ENCODE assay signal across 7 mouse cellular contexts in genomic region chr7:142850681-142851080, GRCm38 (mm10).
A peak's percentile ranks its signal among the peaks of the same experiment; 100 is the strongest.
DNase-seq lines count a peak whose midpoint lies in the region; ATAC-seq lines count a peak whose summit lies in the region.

No protein-coding gene starts in this region.

- no peaks in the 10 kb centered on the region for H3K36me3 ChIP-seq in midbrain, embryonic 10.5 days
- H3K36me3 ChIP-seq in midbrain, embryonic 16.5 days (ENCODE audit: control insufficient read depth, insufficient read depth, low read length) = no peaks in the 10 kb centered on the region

- no peak for ATAC-seq in midbrain, embryonic 16.5 days

- no peaks in the 10 kb centered on the region for H3K4me1 ChIP-seq in midbrain, embryonic 10.5 days
- H3K4me1 ChIP-seq in midbrain, embryonic 16.5 days (ENCODE audit: control insufficient read depth, insufficient read depth, low read length) = no peaks in the 10 kb centered on the region

- H3K4me3 ChIP-seq in midbrain, embryonic 10.5 days = no peak overlapping the region
- H3K4me3 ChIP-seq in midbrain, embryonic 16.5 days (ENCODE audit: low read depth, low read length) = no peak overlapping the region

- H3K9me3 ChIP-seq in midbrain, embryonic 10.5 days (replicated peaks) = no peaks in the 10 kb centered on the region
- H3K9me3 ChIP-seq in midbrain, embryonic 16.5 days (replicated peaks; ENCODE audit: control insufficient read depth, low read length, poor library complexity, severe bottlenecking) = no peaks in the 10 kb centered on the region

- H3K27ac ChIP-seq in midbrain, embryonic 10.5 days (replicated peaks) = no peak overlapping the region
- no peak overlapping the region for H3K27ac ChIP-seq in midbrain, embryonic 16.5 days (ENCODE audit: low read length)

- no peak overlapping the region for H3K4me2 ChIP-seq in midbrain, embryonic 16.5 days (ENCODE audit: low read length)

- DNase-seq in midbrain, embryonic 10.5 days (ENCODE audit: low spot score) = peak; percentile 50
- DNase-seq in Muller cell, postnatal 12 days (ENCODE audit: inconsistent ontology term) = peak; percentile 36
- DNase-seq in c-Kit-positive CD71-positive TER-119-positive erythroid progenitor cells, embryonic 14.5 days (ENCODE audit: low spot score) = peak; percentile 30
- DNase-seq in frontal cortex, postnatal 36 days (ENCODE audit: low spot score in 2 of 2) = peak; percentile 5 to 59
- peak; percentile 5 to 22 for DNase-seq in left cerebral cortex, postnatal 10 days (ENCODE audit: extremely low spot score in 1 of 2, low spot score in 2 of 2)
- DNase-seq in right cerebral cortex, postnatal 10 days (ENCODE audit: low spot score in 2 of 2) = peak; percentile 32 to 45

- intact Hi-C loops in left cerebral cortex, postnatal 10 days (cut with DNase I) = loop anchor here (5.0 kb wide), 1 partner anchor 113 kb away; no protein-coding TSS in a partner anchor

- no peak overlapping the region for H3K9ac ChIP-seq in midbrain, embryonic 16.5 days (ENCODE audit: low read depth, low read length)

- no peaks in the 10 kb centered on the region for H3K27me3 ChIP-seq in midbrain, embryonic 10.5 days (ENCODE audit: low read depth, poor library complexity, severe bottlenecking)
- H3K27me3 ChIP-seq in midbrain, embryonic 16.5 days (ENCODE audit: control insufficient read depth, insufficient read depth, low read depth, low read length) = no peaks in the 10 kb centered on the region

- WGBS in midbrain, embryonic 10.5 days = 20% methylated on average over 6 of the region's 6 CpGs
- WGBS in midbrain, embryonic 16.5 days = 10% methylated on average over 6 of the region's 6 CpGs
